Mouse (Mus musculus) cerebellum, postnatal 36 days (tissue): ENCODE data around the gene Zmiz2.
"Not testable (repeated sequence)": the region's sequence is repeated elsewhere in the genome, so short reads cannot be mapped to it uniquely, and the experiment has no call there.

Experiments
- DNase-seq, 2 experiments: peaks; one replicate each; pipeline ENCODE4 v3.0.0; 2021 to 2022; ENCODE audit warnings: mixed read lengths in 2 of 2

Gene Zmiz2

DNA sequence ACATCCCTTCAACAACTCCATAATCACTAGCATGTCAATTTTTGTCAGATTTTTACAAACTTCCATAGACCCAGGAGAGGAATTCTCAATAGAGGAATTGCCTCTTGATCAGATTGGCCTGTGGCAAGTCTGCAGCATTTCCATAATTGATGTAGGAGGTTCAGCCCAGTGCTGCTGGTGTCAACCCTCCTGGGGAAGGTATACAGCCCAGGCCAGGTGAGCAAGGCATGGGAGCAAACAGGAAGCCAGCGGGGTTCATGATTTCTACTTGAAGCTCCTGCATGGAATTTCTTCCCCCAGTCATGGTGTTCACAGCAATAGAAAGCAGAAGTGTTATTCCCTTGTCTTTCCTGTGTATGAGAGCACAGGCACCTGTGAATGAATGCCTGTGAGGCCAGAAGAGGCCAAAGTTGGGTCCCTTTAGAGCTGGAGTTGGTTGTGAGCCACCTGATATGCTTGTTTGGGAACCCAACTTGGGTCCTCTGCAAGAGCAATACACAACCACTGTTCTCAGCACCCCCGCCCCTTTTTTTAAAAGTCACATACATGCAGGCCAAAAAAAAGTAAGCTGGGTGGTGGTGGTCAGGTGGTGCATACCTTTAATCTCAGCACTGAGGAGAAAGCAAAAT, 32.0 kb downstream of the Zmiz2 start:
- no peak for DNase-seq

DNA sequence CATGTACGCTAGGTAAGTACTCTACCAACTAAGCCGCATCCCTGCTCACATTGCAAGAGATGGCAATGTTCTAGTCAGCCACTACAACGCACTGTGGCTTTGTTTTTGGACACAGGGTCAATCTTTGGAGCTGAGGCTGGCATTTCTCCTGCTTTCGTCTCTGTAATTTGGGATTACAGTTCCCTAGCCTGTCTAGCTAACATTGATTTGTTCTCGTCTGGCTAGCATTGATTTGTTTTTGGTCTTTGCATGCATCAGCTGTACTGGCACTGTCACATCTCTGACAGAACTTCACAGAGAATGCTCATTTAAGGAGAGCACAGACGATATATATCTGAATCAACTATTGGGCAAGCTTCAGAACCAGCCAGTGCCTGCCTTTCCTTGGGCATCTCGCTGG, 41.3 kb downstream of the Zmiz2 start:
- no peak for DNase-seq

DNA sequence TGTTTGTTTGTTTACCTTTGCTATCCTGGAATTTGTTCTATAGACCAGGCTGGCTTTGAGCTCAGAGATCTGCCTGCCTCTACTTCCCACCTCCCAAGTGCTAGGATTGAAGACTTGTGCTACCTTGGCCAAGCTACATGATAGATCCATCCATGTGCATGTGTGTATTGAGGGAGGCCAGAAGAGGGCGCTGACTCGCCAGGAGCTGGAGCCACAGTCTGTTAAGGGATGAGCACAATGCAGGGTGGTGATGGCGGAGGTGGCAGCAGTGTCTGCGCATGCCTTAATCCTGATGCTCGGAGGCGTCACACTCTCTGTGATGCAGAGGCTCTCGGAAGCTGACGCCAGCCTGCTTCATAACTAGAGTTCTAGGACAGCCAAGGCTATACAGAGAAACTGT, 47.6 kb downstream of the Zmiz2 start:
- peak; percentile 55 to 66 for DNase-seq

DNA sequence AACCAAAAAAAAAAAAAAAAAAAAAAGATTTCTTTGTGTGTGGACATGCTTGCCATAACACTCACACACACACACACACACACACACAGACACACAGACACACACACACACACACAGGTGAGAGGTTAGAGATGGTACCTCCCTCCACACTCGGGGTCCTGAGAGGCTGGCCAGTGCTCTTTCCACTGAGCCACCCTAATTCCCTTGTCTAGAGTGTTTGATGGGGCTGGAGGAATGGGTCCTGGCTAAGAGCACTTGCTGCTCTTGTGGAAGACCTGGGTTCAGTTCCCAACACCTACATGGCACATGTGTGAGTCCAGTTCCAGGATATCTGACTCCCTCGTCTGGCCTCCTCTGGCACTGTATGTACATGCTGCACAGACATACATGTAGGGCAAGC, 48.8 kb downstream of the Zmiz2 start:
- no peak for DNase-seq

DNA sequence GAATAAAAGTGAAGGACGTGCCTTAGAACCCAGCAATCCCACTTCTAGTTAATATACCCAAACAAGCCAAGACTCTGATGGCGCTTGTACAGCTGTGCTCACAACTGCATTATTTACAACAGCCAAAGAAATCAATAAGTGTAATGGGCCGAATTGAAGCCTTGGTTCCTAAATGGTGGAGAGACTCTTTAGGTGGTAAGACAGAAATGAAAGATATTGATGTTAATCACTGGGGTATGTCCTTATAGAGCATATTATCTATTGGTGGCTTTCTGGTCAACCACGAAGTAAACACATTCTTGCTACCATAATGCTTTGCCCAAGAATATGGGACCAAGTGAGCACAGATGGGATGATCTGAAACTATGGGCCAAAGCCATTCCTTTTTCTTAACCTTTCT, 51.3 kb downstream of the Zmiz2 start:
- no peak for DNase-seq

DNA sequence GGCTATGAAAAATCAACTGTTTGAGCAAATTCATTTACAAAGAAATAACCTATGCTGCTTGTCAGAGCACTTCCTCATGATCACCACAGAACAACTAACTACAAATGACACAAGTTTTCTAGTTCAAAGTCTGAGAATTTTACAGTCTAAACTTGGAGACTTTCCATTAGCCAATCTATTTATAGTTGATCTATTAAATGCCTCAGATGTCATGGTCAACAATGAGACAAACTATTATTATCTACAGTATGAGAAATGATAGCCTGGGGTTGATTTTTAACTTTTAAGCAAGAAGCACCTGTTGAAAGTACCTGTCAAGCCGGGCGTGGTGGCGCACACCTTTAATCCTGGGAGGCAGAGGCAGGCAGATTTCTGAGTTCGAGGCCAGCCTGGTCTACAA, 53.7 kb downstream of the Zmiz2 start:
- DNase-seq = no peak

DNA sequence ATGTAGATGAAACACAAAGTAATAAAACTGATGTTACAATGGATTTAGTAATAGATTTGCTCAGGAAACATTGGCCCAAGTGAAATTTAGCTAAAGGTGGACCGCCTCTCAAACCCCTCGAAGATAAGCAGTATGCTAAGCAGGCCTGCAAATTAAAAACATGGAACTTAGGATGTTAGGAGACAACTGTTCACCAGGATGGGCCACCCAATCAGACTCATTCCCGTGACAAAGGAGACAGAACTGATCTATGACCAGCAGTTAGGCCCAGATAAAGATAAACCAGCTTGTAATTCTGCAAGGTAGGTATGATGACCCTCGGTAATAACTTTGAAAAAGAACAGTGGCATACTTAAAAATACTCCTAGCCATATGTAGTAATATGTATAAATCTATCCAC, 54.2 kb downstream of the Zmiz2 start:
- no peak for DNase-seq

DNA sequence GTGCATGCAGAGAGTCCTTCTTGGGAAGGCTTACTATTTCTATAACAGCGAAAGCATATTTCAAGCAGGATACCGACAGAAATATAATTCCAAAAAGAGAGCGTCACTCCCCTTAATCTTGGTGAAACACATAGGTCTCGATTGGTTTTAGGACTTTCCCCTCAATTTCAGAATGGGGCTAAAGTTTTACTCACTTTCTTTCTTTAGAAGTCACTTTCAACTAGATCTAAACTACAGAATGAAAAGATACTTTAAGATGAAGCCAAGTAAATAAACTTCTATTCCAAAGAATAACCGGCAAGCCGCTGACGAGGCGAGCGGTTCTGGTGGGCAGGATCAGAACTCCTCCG, 54.8 kb downstream of the Zmiz2 start:
- no peak for DNase-seq

DNA sequence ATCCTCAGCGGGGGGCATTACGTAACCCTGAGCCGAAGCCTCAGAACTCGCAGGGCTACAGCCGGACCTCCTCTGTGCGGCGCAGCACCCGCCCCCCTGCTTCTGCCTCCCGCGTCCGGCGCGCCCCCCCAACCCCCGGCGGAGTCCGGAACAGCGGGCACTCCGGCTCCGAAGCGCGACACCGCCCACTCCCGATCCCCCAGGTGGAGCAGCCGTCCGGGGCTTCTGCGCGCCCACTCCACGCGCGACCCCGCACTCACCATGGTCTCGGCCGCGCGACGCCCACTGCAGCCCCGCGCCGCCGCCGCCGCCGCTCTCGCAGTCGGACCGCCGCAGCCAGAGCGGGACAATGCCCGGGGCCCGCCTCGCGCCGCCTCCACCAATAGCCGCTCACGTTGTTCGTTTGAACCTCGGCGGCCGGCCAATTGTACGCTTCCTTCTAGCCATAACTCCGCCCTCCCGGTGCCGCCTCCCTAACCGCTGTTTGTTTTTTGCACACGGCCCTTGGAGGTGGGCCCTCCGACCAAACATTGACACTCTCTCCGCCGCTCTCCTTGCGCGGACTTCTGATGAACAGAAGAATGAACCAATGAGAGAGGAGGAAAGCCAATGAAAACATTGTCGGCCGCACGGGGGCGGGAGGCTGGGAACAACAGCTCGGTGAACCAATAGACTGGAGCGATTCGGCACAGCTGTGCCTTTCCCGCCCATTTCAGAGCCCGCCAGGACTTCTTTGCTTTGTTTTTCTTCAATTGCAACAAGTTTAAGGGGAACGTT, 55.4 kb downstream of the Zmiz2 start, which contains the start of gene H2afv:
Gene H2afv, minus strand, starts transcription at position 367 of the 777 bp plus-strand sequence.
- peak; percentile 100 for DNase-seq

DNA sequence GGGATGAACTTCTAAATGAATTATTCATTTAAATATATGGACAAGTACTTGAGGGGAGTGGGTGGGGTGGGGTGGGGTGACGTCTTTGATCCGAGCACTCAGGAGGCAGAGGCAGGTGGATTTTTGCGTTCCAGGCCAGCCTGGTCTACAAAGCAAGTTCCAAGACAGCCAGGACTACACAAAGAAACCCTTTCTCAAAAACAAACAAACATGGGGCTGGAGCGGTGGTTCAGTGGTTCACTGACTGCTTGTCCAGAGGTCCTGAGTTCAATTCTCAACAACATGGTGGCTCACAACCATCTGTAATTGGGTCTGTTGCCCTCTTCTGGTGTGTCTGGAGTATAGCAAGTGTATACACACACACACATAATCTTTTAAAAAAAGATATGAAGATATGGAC, 56.6 kb downstream of the Zmiz2 start:
- DNase-seq = no peak

DNA sequence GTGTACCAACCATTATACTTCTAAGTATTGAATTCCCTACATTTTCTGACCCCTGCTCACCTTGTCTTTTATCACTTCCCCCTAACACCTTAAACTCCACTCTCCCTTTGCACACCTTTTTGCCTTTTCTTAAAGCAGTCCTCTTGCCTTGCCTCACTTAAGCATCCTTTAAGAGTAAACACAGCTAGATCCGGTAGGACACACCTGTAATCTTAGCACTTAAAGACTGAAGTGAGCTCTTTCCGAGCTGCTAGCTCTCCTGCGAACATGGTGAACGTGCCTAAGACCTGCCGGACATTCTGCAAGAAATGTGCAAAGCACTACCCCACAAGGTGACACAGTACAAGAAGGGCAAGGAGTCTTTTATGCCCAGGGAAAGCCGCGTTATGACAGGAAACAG, 57.1 kb downstream of the Zmiz2 start:
- DNase-seq = no peak

DNA sequence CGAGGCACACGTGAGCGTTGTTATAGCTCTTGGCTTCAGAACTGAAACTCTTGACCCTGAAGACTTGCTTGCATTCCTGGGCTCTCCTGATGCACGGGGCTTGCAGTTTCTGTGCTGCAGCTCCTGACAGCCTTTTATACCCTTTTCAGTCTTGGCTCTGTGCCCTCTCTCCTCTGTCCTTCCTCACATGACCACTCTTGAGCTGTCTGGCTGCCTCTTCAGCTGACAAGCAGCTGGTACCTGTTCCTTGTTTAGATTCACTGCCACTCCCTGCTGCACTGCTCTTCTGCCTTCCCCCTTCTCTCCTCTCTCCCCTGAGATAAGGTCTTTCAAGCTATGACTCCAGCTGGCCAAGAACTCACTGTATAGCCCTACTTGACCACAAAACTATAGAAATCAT, 58.6 kb downstream of the Zmiz2 start:
- no peak for DNase-seq

DNA sequence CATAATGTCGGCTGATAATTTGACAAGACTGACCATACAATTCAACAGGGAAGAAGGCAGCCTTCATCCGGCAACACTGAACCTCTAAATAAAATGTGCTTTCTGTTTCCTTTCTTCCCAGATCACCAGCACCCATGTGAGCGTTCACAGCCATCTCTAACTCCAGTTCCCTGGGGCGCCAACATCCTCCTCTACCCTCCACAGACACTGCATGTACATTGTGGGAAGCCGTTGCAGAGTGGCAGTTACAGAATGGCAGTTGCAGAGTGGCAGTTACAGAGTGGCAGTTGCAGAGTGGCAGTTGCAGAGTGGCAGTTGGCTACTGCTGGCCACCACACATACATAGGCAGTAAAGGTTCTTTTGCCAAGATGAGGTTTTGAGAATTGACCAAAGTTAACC, 59.3 kb downstream of the Zmiz2 start:
- not testable (repeated sequence) for DNase-seq
